Mouse (Mus musculus): ENCODE results near the gene Cnbp. TPM values are rescaled to one million over a fixed set of nuclear protein-coding genes. Genes with fewer than 3 reads are reported as not detected.
A peak's percentile ranks its signal among the peaks of the same experiment; 100 is the strongest.

Gene Cnbp
- 1,030 and 1,055 TPM in 2 replicates for polyA plus RNA-seq (2016; fragmentation: Nextera tagmentation; extraction: Ambion mirVana)

DNA sequence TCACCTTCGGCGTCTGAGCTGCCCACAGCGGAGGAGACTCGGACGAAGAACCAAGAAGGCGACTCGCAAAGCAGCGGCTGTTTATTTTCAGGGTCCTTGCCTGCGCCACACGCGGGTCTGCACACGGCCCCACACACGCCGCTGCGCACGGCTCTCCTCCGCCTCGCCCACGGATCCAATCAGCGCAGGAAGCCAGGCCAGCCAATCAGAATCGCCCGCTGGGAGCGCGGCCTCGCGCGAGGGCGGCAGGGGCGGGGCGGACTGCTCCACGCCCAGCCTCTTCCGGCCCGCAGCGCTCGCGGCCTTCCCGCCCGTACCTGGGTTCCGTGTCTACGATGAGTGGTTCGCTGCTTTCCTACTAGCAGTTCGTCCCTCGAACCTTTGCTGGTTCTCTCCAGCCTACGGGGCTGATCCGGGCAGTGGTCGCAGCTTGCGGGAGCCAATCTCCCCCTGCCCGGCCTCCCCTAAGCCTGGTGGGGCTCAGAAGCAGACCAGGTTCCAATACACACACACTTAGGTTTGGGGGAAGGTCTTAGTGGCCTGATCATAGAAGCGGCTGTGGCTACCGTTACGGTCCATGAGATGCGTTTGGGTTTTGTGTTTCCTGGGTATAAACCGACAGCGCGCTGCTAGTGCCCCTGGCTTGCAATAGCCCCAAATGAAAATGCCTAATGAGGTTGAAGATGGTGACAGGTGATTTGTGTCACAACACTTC, at the start of gene Cnbp:
Gene Cnbp, minus strand, starts transcription at position 207 of the 715 bp plus-strand sequence.
- Histone ChIP-seq H3K36me3 (replicated peaks) (peaks cover 10% of the 10 kb centered on the region; the same call in 1 of the 2 replicates), H3K27me3 (no peaks in the 10 kb centered on the region), H3K9me3 (no peaks in the 10 kb centered on the region), H3K4me1 (peaks cover 28% of the 10 kb centered on the region), H3K4me3 (replicated peaks) (peak within 1 kb of the TSS; percentile 91), H3K4me2 (peak within 1 kb of the TSS; percentile 81), H3K9ac (peak within 1 kb of the TSS; percentile 98), H3K27ac (peak within 1 kb of the TSS; percentile 92)
- WGBS, result under 1% methylated on average over 55 of the region's 55 CpGs
- ATAC-seq (ENCODE audit: low FRiP score), result peak; percentile 99

DNA sequence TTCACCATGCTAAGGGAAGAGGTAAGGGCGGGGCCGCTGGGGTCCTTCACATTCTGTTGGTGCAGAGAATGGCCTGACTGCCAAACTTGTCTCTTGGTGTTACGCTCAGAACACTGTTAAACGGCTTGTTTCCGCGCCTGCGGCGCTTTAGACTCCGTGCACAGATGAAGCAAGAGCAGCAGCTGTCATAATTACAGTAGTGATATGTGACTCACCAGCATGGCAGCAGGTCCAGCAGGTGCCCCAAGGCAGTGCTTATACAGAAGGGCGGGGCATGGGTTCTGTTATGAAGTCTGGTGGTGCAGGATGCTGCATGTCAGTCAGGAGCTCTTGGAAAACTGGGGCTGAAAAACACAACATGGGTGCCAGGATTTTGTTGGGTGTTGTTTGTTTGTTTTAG, 47.1 kb upstream of the Cnbp start:
- H3K4me1 ChIP-seq, result no peaks in the 10 kb centered on the region
- H3K9me3 ChIP-seq, result no peaks in the 10 kb centered on the region
- no peak overlapping the region for H3K9ac ChIP-seq
- no peaks in the 10 kb centered on the region for H3K27me3 ChIP-seq
- H3K4me3 ChIP-seq (replicated peaks), result no peak overlapping the region
- H3K27ac ChIP-seq, result no peak overlapping the region
- H3K4me2 ChIP-seq, result no peak overlapping the region
- peaks cover 95% of the 10 kb centered on the region for H3K36me3 ChIP-seq (replicated peaks)
- ATAC-seq (ENCODE audit: low FRiP score), result no peak
- WGBS, result 94% methylated on average over 10 of the region's 10 CpGs

- WGBS, result 94% methylated on average over 7 of the region's 7 CpGs
- no peak overlapping the region for H3K4me2 ChIP-seq
- no peak overlapping the region for H3K4me3 ChIP-seq (replicated peaks)
- H3K27me3 ChIP-seq, result no peaks in the 10 kb centered on the region
- peaks cover under 1% of the 10 kb centered on the region for H3K4me1 ChIP-seq
- H3K9ac ChIP-seq, result no peak overlapping the region
- H3K36me3 ChIP-seq (replicated peaks), result peaks cover 93% of the 10 kb centered on the region
- ATAC-seq (ENCODE audit: low FRiP score), result no peak
- H3K9me3 ChIP-seq, result no peaks in the 10 kb centered on the region
- no peak overlapping the region for H3K27ac ChIP-seq
Measured at GRCm38 (mm10) chr6:87893931-87894330, 43.0 kb upstream of the Cnbp start.

- Histone ChIP-seq H3K4me3 (replicated peaks) (peak within 1 kb of the TSS; percentile 65), H3K4me2 (peak within 1 kb of the TSS; percentile 82), H3K27me3 (no peaks in the 10 kb centered on the region), H3K4me1 (peaks cover 10% of the 10 kb centered on the region), H3K9ac (peak within 1 kb of the TSS; percentile 81), H3K36me3 (replicated peaks) (peaks cover 34% of the 10 kb centered on the region), H3K9me3 (no peaks in the 10 kb centered on the region), H3K27ac (peak within 1 kb of the TSS; percentile 51; the same call in 1 of the 2 replicates)
- ATAC-seq (ENCODE audit: low FRiP score), result peak; percentile 97
- under 1% methylated on average over 31 of the region's 31 CpGs for WGBS
Measured at GRCm38 (mm10) chr6:87887594-87888233, 36.8 kb upstream of the Cnbp start, which contains the start of gene Copg1. Gene Copg1 (plus strand): TSS chr6:87887814.

DNA sequence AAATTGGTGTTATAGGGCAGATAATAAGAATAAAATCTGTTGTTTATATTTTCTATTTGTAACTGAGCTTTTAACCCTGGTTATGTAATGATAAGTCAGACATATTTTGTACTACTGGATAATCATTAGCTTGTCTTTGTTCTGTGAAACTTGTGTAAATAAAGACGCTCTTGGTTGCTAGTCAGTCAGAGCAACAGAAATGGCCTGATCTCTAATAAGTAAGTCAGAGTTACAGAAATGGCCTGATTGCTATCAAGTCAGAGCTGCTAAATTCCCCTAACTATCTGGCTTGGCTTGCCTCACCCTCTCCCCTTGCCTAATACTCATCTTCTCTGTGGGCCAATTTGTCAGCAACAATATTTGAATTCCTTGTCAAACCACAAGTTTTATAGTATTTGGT, 35.8 kb upstream of the Cnbp start:
- Histone ChIP-seq H3K27ac (no peak overlapping the region), H3K4me3 (replicated peaks) (no peak overlapping the region), H3K9ac (no peak overlapping the region), H3K9me3 (no peaks in the 10 kb centered on the region), H3K4me2 (no peak overlapping the region), H3K4me1 (peaks cover 10% of the 10 kb centered on the region), H3K36me3 (replicated peaks) (peaks cover 24% of the 10 kb centered on the region), H3K27me3 (no peaks in the 10 kb centered on the region)
- 92% methylated on average over 1 of the region's 1 CpGs for WGBS
- no peak for ATAC-seq (ENCODE audit: low FRiP score)

DNA sequence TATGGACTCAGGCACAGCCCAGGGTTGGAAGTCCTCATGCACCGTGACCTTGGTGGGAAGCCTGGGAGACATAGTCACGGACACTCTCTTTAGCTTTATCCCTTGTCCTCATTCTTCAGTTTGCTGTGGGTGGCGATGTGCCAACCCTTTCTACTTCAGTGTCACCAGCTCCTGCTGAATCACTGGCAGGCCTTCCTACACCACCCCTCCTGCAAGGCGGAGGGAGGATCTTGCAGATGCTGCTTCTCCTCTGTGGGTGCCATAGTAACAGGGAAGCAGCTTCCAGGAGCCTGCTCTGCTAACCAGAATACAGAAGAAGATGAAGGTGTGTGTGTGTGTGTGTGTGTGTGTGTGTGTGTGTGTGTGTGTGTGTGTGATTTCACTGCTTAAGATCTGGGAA, 31.9 kb upstream of the Cnbp start:
- H3K27ac ChIP-seq, result no peak overlapping the region
- H3K9ac ChIP-seq, result no peak overlapping the region
- no peak overlapping the region for H3K4me2 ChIP-seq
- WGBS, result 62% methylated on average over 4 of the region's 4 CpGs
- no peak overlapping the region for H3K4me3 ChIP-seq (replicated peaks)
- ATAC-seq (ENCODE audit: low FRiP score), result no peak
- H3K9me3 ChIP-seq, result no peaks in the 10 kb centered on the region
- no peaks in the 10 kb centered on the region for H3K36me3 ChIP-seq (replicated peaks)
- 0 out of 2 replicates have a peak, but pooled peaks cover 2% of the 10 kb centered on the region for H3K4me1 ChIP-seq
- peaks cover 5% of the 10 kb centered on the region; the same call in 1 of the 2 replicates for H3K27me3 ChIP-seq

- no peak overlapping the region for H3K4me3 ChIP-seq (replicated peaks)
- H3K4me1 ChIP-seq, result 0 out of 2 replicates have a peak, but pooled peaks cover under 1% of the 10 kb centered on the region
- no peak for ATAC-seq (ENCODE audit: low FRiP score)
- H3K36me3 ChIP-seq (replicated peaks), result no peaks in the 10 kb centered on the region
- H3K27me3 ChIP-seq, result peaks cover 5% of the 10 kb centered on the region; the same call in 1 of the 2 replicates
- H3K27ac ChIP-seq, result no peak overlapping the region
- 81% methylated on average over 3 of the region's 3 CpGs for WGBS
- H3K9ac ChIP-seq, result no peak overlapping the region
- no peaks in the 10 kb centered on the region for H3K9me3 ChIP-seq
- no peak overlapping the region for H3K4me2 ChIP-seq
Measured at GRCm38 (mm10) chr6:87882221-87882620, 31.3 kb upstream of the Cnbp start.

GRCm38 (mm10) chr6:87879628-87880027, 28.7 kb upstream of the Cnbp start:
- no peak for ATAC-seq (ENCODE audit: low FRiP score)
- Histone ChIP-seq H3K27me3 (peaks cover 5% of the 10 kb centered on the region; the same call in 1 of the 2 replicates), H3K4me3 (replicated peaks) (no peak overlapping the region)

DNA sequence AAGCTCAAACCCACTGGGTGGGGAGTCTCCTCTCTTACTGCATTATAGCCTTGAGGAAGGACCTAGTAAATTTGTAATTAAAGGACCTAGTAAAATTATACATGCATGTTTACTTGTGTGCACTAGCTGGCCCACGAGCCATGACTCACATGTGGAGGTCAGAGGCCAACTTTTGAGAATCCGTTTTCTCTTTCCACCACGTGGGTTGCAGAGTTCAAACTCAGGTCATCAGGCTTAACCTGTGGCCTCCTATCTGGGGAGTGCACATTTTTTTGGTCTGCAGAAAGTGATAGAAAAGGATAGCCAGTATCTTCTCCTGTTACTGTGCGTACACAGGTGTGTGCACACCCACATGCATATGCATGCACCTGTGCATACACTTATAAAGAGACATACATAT, 28.1 kb upstream of the Cnbp start:
- Histone ChIP-seq H3K4me2 (no peak overlapping the region), H3K27me3 (peaks cover 5% of the 10 kb centered on the region; the same call in 1 of the 2 replicates), H3K27ac (no peak overlapping the region), H3K9ac (no peak overlapping the region), H3K36me3 (replicated peaks) (no peaks in the 10 kb centered on the region), H3K4me1 (no peaks in the 10 kb centered on the region), H3K4me3 (replicated peaks) (no peak overlapping the region), H3K9me3 (no peaks in the 10 kb centered on the region)
- WGBS, result 63% methylated on average over 4 of the region's 4 CpGs
- ATAC-seq (ENCODE audit: low FRiP score), result no peak

More at GRCm38 (mm10) chr6:87879628-87880027, 28.7 kb upstream of the Cnbp start:
- Histone ChIP-seq H3K36me3 (replicated peaks) (no peaks in the 10 kb centered on the region), H3K27ac (no peak overlapping the region), H3K9me3 (no peaks in the 10 kb centered on the region), H3K4me2 (no peak overlapping the region), H3K4me1 (no peaks in the 10 kb centered on the region), H3K9ac (no peak overlapping the region)
- 69% methylated on average over 3 of the region's 3 CpGs for WGBS

DNA sequence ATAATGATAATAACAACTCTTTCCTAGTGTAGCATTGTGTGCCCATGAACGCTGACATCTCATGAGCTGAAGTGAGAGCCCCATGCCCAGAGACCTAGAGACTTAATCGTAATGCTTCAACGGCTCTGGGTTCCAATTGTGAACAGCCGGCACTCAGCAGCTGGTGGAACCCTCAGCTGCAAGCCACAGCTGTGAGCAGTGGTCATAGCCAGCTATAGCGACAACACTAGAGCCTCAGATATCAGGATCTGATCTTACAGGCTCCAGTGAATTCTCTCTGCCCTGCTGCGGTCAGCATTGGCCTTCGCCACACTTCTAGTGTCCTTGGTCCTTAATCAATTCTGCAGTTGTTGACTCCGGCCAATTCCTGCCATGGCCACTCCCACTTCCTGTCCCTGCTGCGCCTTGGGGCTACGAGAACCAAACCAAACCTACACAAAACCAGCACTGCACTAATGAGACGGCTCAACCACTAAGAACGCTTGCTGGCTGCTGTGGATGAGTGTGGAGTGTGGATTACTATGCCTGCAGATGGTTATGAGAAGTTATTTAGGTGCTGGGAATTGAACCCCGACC, 25.2 kb upstream of the Cnbp start:
- Histone ChIP-seq H3K27me3 (peaks cover 5% of the 10 kb centered on the region; the same call in 1 of the 2 replicates), H3K4me1 (no peaks in the 10 kb centered on the region), H3K27ac (no peak overlapping the region), H3K36me3 (replicated peaks) (no peaks in the 10 kb centered on the region), H3K4me2 (no peak overlapping the region), H3K9me3 (no peaks in the 10 kb centered on the region), H3K4me3 (replicated peaks) (no peak overlapping the region), H3K9ac (no peak overlapping the region)
- no peak for ATAC-seq (ENCODE audit: low FRiP score)
- WGBS, result 78% methylated on average over 13 of the region's 13 CpGs

- Histone ChIP-seq H3K27me3 (peaks cover 4% of the 10 kb centered on the region; the same call in 1 of the 2 replicates), H3K9ac (no peak overlapping the region), H3K4me2 (no peak overlapping the region), H3K9me3 (no peaks in the 10 kb centered on the region), H3K27ac (no peak overlapping the region), H3K4me1 (no peaks in the 10 kb centered on the region), H3K4me3 (replicated peaks) (no peak overlapping the region), H3K36me3 (replicated peaks) (no peaks in the 10 kb centered on the region)
- no peak for ATAC-seq (ENCODE audit: low FRiP score)
- WGBS, result 88% methylated on average over 7 of the region's 7 CpGs
Measured at GRCm38 (mm10) chr6:87875562-87875961, 24.7 kb upstream of the Cnbp start.

DNA sequence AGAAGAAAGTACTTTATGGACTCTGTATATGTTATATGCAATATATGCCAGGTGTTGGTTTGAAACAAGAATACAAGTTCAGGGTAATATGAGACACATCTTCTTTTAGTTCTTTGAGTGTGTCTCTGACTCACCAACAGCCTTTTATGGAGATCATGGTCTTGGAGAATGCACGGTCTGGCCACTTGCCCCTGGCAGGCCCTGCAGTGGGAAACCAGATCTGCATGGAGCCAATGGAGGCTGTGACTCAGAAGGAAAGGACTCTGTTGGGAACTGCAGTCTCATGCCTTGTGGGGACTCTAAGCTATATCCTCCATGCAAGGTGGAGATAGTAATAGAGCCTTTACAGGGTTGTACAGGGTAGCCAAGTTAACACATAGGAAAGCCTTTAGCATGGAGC, 24.2 kb upstream of the Cnbp start:
- no peaks in the 10 kb centered on the region; the same call in 1 of the 2 replicates for H3K27me3 ChIP-seq
- no peak overlapping the region for H3K4me3 ChIP-seq (replicated peaks)
- H3K27ac ChIP-seq, result no peak overlapping the region
- no peaks in the 10 kb centered on the region for H3K36me3 ChIP-seq (replicated peaks)
- H3K9ac ChIP-seq, result no peak overlapping the region
- no peak for ATAC-seq (ENCODE audit: low FRiP score)
- no peak overlapping the region for H3K4me2 ChIP-seq
- no peaks in the 10 kb centered on the region for H3K9me3 ChIP-seq
- WGBS, result 82% methylated on average over 1 of the region's 1 CpGs
- no peaks in the 10 kb centered on the region for H3K4me1 ChIP-seq

All from forebrain, embryonic 12.5 days (tissue).